Mouse (Mus musculus): ENCODE results near the gene Camk1. TPM values are rescaled to one million over a fixed set of nuclear protein-coding genes. Genes with fewer than 3 reads are reported as not detected.

The Camk1 gene
- polyA plus RNA-seq, 1 experiment from 2014 or later: 94.8 TPM

DNA sequence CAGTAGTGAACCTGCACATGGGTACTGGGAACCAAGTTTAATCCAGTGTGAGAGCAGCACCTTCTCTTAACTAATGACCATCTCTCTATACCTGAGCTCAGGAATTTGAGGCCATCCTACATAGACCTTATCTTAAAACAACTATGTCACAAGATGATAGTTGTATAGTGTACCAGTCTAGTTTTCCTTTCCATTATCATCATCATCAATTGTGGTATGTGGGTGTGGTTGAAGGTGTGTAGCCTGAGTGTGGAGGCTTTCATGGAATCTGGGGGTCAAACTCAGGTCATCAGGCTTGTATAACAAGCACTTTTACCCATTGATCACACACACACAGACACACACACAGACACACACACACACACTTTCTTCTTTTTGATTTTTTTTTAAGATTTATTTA is 6.8 kb upstream of the Camk1 start:
- Histone ChIP-seq H3K4me3 (ENCODE audit: low read depth, low read length) (no peak overlapping the region), H3K27ac (ENCODE audit: low read depth) (no peak overlapping the region), H3K4me2 (ENCODE audit: low read length) (no peak overlapping the region), H3K9ac (ENCODE audit: low read length) (no peak overlapping the region), H3K9me3 (ENCODE audit: control insufficient read depth, low read length) (no peaks in the 10 kb centered on the region), H3K27me3 (replicated peaks; ENCODE audit: control insufficient read depth, insufficient read depth, low read length) (no peaks in the 10 kb centered on the region), H3K36me3 (ENCODE audit: control insufficient read depth, insufficient read depth, low read length) (no peaks in the 10 kb centered on the region), H3K4me1 (replicated peaks; ENCODE audit: control insufficient read depth, insufficient read depth, low read length) (peaks cover 5% of the 10 kb centered on the region; the same call in 1 of the 2 replicates)
- DNase-seq (ENCODE audit: low spot score) (no peak), ATAC-seq (replicated peaks; ENCODE audit: low FRiP score, low TSS enrichment, low read depth) (no peak)

DNA sequence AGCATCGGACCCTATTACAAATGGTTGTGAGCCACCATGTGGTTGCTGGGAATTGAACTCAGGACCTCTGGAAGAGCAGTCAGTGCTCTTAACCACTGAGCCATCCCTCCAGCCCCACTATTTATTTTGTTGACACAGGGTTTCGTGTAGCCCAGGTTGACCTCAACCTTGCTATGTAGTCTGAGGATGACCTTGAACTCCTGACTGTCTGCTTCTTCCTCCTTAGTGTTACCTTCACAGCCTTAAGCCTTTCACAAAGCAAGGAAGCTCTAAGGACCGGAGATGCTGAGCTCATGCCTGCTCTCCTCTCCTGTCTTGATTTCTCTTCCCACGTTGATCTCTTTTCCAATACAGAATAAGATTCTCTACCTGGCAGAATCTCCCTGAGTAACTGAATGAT is 3.1 kb upstream of the Camk1 start:
- H3K9ac ChIP-seq (ENCODE audit: low read length): no peak overlapping the region
- H3K9me3 ChIP-seq (ENCODE audit: control insufficient read depth, low read length): no peaks in the 10 kb centered on the region
- H3K4me1 ChIP-seq (replicated peaks; ENCODE audit: control insufficient read depth, insufficient read depth, low read length): peaks cover 15% of the 10 kb centered on the region
- ATAC-seq (replicated peaks; ENCODE audit: low FRiP score, low TSS enrichment, low read depth) (no peak), DNase-seq (ENCODE audit: low spot score) (no peak)
- H3K4me2 ChIP-seq (ENCODE audit: low read length): no peak overlapping the region
- no peak overlapping the region for H3K4me3 ChIP-seq (ENCODE audit: low read depth, low read length)
- no peaks in the 10 kb centered on the region for H3K36me3 ChIP-seq (ENCODE audit: control insufficient read depth, insufficient read depth, low read length)
- H3K27me3 ChIP-seq (replicated peaks; ENCODE audit: control insufficient read depth, insufficient read depth, low read length): no peaks in the 10 kb centered on the region
- WGBS: 75% methylated on average over 4 of the region's 4 CpGs
- no peak overlapping the region for H3K27ac ChIP-seq (ENCODE audit: low read depth)

DNA sequence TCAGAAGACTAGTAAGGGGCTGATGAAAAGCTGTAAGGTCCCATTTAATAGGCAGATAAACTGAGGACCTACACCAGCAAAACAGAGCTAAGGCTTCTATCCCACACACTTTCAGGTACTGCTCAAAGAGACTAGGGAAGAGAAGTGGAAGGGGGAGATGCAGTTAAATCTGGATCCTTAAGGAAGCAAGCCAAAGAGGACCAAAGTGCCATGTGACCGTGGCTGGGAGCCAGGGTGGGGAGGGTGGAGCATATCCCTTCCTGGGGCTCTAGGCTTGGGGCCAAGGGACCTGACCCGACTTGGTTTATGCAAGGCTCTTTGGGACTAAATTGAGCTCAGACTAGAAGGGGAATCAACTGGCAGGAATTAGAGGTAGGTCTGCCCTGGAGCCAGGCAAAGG is 537 bp upstream of the Camk1 start:
- H3K4me3 ChIP-seq (ENCODE audit: low read depth, low read length): peak overlapping the region; percentile 61; the same call in 1 of the 2 replicates
- ATAC-seq (replicated peaks; ENCODE audit: low FRiP score, low TSS enrichment, low read depth) (no peak), DNase-seq (ENCODE audit: low spot score) (no peak)
- WGBS: 38% methylated on average over 2 of the region's 2 CpGs
- H3K4me1 ChIP-seq (replicated peaks; ENCODE audit: control insufficient read depth, insufficient read depth, low read length): peaks cover 15% of the 10 kb centered on the region; the same call in 1 of the 2 replicates
- peaks cover 11% of the 10 kb centered on the region for H3K36me3 ChIP-seq (ENCODE audit: control insufficient read depth, insufficient read depth, low read length)
- H3K9me3 ChIP-seq (ENCODE audit: control insufficient read depth, low read length): no peaks in the 10 kb centered on the region
- H3K27me3 ChIP-seq (replicated peaks; ENCODE audit: control insufficient read depth, insufficient read depth, low read length): no peaks in the 10 kb centered on the region
- no peak overlapping the region for H3K9ac ChIP-seq (ENCODE audit: low read length)
- peak overlapping the region; percentile 71; the same call in 1 of the 2 replicates for H3K4me2 ChIP-seq (ENCODE audit: low read length)
- H3K27ac ChIP-seq (ENCODE audit: low read depth): no peak overlapping the region

DNA sequence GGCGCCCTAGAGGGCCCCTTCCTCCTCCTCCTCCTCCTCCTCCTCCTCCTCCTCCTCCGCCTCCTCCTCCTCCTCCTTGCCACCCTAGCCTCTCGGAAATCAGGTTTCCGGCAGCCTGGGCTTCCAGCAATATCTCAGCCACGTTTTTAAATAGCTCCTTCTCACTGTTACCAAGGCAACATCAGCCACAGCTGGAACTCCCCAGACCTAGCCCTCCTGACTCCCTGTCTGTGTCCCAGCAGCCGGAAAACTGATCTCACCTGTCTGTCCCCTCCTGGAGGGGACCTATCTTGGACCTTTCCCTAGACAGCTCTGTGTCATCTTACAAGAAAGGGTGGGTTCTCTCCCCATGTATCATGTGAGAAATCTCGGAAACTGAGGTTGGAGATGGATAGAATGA is 1.5 kb downstream of the Camk1 start:
- Histone ChIP-seq H3K9ac (ENCODE audit: low read length) (no peak overlapping the region), H3K4me2 (ENCODE audit: low read length) (peak overlapping the region; percentile 71), H3K4me3 (ENCODE audit: low read depth, low read length) (peak overlapping the region; percentile 12; the same call in 1 of the 2 replicates), H3K9me3 (ENCODE audit: control insufficient read depth, low read length) (no peaks in the 10 kb centered on the region), H3K27ac (ENCODE audit: low read depth) (no peak overlapping the region), H3K36me3 (ENCODE audit: control insufficient read depth, insufficient read depth, low read length) (peaks cover 31% of the 10 kb centered on the region), H3K27me3 (replicated peaks; ENCODE audit: control insufficient read depth, insufficient read depth, low read length) (no peaks in the 10 kb centered on the region), H3K4me1 (replicated peaks; ENCODE audit: control insufficient read depth, insufficient read depth, low read length) (peaks cover 15% of the 10 kb centered on the region; the same call in 1 of the 2 replicates)
- WGBS: 30% methylated on average over 4 of the region's 7 CpGs
- ATAC-seq (replicated peaks; ENCODE audit: low FRiP score, low TSS enrichment, low read depth) (no peak), DNase-seq (ENCODE audit: low spot score) (no peak)

DNA sequence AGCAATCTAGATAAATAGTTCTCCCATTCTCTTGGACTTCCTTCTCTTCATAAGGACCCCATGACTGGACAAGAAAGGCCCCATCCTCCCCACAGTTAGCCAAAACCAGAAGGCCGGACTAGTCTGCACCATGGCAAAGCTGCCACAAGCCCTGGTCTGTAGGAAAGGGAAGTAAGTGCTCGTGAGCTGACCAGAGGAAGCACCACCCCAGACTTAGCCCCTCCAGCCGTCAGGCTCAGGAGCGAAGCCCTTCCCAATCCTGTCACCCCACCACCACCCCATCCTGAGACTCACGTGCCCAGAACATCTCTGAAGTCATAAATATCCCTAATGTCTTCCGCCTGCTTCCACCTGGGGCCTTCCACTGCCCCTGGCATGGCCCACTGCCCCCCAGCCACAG is 2.2 kb downstream of the Camk1 start:
- no peak overlapping the region for H3K9ac ChIP-seq (ENCODE audit: low read length)
- 78% methylated on average over 6 of the region's 6 CpGs for WGBS
- H3K4me3 ChIP-seq (ENCODE audit: low read depth, low read length): no peak overlapping the region
- H3K4me1 ChIP-seq (replicated peaks; ENCODE audit: control insufficient read depth, insufficient read depth, low read length): peaks cover 15% of the 10 kb centered on the region; the same call in 1 of the 2 replicates
- no peaks in the 10 kb centered on the region for H3K9me3 ChIP-seq (ENCODE audit: control insufficient read depth, low read length)
- no peak for ATAC-seq (replicated peaks; ENCODE audit: low FRiP score, low TSS enrichment, low read depth)
- H3K27me3 ChIP-seq (replicated peaks; ENCODE audit: control insufficient read depth, insufficient read depth, low read length): no peaks in the 10 kb centered on the region
- H3K4me2 ChIP-seq (ENCODE audit: low read length): peak overlapping the region; percentile 18
- no peak overlapping the region for H3K27ac ChIP-seq (ENCODE audit: low read depth)
- H3K36me3 ChIP-seq (ENCODE audit: control insufficient read depth, insufficient read depth, low read length): peaks cover 36% of the 10 kb centered on the region
- DNase-seq (ENCODE audit: low spot score): no peak

DNA sequence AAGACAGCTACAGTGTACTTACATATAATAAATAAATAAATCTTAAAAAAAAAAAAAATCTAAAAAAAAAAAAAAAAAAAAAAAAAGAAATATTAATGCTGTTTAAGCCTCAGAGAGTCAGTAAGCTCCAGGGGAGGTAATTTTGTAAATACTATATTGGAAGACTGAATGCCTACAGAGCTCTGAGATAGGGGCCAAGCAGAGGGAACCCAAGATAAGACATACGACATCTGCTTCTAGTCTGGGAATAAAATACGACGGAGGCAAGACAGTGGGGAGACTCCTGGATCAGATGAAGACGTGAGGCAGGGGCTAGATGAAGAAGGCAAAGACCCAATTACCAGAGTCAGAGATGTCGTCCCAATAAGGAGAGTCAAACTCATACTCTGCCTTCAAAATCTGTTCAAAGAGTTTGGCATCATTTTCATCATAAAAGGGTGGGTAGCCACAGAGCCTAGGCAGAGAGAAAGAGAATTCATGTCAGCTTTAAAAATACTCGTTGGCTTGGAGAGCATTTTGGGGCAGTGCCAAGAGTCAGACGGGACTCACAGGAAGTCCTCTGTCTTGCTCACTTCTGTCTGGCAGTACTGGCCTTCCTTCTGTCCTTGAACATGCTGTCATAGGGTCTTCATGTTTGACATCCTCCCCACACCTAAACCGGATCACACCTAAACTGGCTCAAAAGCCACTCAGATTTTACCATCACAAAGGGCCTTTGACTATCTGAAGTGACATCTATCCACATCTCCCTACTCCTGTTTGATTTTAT is 6.7 kb downstream of the Camk1 start:
- H3K4me2 ChIP-seq (ENCODE audit: low read length): no peak overlapping the region
- no peak overlapping the region for H3K4me3 ChIP-seq (ENCODE audit: low read depth, low read length)
- ATAC-seq (replicated peaks; ENCODE audit: low FRiP score, low TSS enrichment, low read depth) (no peak), DNase-seq (ENCODE audit: low spot score) (no peak)
- 63% methylated on average over 8 of the region's 8 CpGs for WGBS
- no peaks in the 10 kb centered on the region for H3K9me3 ChIP-seq (ENCODE audit: control insufficient read depth, low read length)
- no peaks in the 10 kb centered on the region for H3K27me3 ChIP-seq (replicated peaks; ENCODE audit: control insufficient read depth, insufficient read depth, low read length)
- H3K4me1 ChIP-seq (replicated peaks; ENCODE audit: control insufficient read depth, insufficient read depth, low read length): peaks cover 5% of the 10 kb centered on the region; the same call in 1 of the 2 replicates
- no peak overlapping the region for H3K9ac ChIP-seq (ENCODE audit: low read length)
- H3K27ac ChIP-seq (ENCODE audit: low read depth): no peak overlapping the region
- H3K36me3 ChIP-seq (ENCODE audit: control insufficient read depth, insufficient read depth, low read length): peaks cover 68% of the 10 kb centered on the region

DNA sequence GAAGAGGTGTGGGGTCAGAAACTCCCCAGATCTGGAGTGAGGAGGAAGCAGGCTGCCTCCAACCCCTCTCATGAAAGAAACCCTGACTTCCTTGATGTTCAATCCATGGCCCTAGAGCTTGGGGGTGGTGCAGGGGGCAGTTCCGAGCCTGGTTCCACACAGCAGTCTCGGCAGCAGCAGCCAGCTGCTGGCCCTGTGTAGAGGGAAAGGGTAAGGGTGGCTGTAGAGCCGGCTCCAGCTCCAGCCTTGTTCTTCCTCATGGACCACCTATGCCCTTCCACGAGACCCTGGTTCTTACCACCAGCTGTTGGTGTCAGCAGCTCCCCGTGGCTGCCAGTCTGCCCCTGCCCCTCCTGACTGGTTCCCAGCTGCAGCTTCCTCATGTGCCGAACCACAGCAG is 9.6 kb downstream of the Camk1 start:
- Histone ChIP-seq H3K4me2 (ENCODE audit: low read length) (no peak overlapping the region), H3K4me3 (ENCODE audit: low read depth, low read length) (no peak overlapping the region), H3K4me1 (replicated peaks; ENCODE audit: control insufficient read depth, insufficient read depth, low read length) (no peaks in the 10 kb centered on the region), H3K9me3 (ENCODE audit: control insufficient read depth, low read length) (no peaks in the 10 kb centered on the region), H3K36me3 (ENCODE audit: control insufficient read depth, insufficient read depth, low read length) (peaks cover 64% of the 10 kb centered on the region), H3K27me3 (replicated peaks; ENCODE audit: control insufficient read depth, insufficient read depth, low read length) (no peaks in the 10 kb centered on the region), H3K9ac (ENCODE audit: low read length) (no peak overlapping the region), H3K27ac (ENCODE audit: low read depth) (no peak overlapping the region)
- DNase-seq (ENCODE audit: low spot score): no peak
- WGBS: 73% methylated on average over 6 of the region's 6 CpGs
- ATAC-seq (replicated peaks; ENCODE audit: low FRiP score, low TSS enrichment, low read depth): no peak

DNA sequence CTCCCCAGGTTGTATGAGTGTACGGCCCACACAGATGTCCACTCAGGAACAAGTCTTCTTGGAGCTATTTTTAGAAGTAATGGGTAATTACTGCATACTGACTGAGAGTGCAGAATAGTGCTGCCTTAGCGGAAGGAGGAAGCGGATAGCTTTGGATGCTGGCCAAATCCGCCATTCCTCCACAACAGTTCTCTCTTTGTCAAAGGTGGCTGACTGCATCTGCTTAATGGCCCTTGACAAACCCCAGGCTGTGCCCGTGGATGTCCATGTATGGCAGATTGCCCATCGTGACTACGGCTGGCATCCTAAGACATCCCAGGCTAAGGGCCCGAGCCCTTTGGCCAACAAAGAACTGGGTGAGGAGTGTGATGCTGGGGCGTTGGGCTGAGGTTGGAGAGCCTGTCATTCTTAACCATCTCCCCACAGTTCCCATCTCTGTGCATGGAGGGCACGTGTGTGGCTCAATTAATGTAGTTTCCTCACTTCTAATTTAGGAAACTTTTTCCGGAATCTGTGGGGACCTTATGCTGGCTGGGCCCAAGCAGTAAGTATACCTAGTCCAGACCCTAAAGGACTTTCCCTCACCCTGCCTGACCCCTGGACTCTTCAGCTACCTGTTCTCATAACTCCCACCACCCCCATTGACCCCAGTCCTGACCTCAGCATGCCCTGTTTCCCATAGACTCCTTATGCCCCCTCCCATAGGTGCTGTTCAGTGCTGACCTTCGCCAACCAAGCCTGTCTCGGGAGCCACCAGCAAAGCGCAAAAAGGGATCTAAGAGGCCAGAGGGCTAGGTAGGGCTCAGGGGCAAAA is 10.4 kb downstream of the Camk1 start:
- H3K36me3 ChIP-seq (ENCODE audit: control insufficient read depth, insufficient read depth, low read length): peaks cover 55% of the 10 kb centered on the region
- H3K4me3 ChIP-seq (ENCODE audit: low read depth, low read length): no peak overlapping the region
- H3K27ac ChIP-seq (ENCODE audit: low read depth): peak overlapping the region; percentile 19; the same call in 1 of the 2 replicates
- H3K4me1 ChIP-seq (replicated peaks; ENCODE audit: control insufficient read depth, insufficient read depth, low read length): no peaks in the 10 kb centered on the region
- WGBS: 66% methylated on average over 14 of the region's 14 CpGs
- peak; percentile 68 for ATAC-seq (replicated peaks; ENCODE audit: low FRiP score, low TSS enrichment, low read depth)
- H3K4me2 ChIP-seq (ENCODE audit: low read length): no peak overlapping the region
- H3K9ac ChIP-seq (ENCODE audit: low read length): no peak overlapping the region
- no peaks in the 10 kb centered on the region for H3K9me3 ChIP-seq (ENCODE audit: control insufficient read depth, low read length)
- H3K27me3 ChIP-seq (replicated peaks; ENCODE audit: control insufficient read depth, insufficient read depth, low read length): no peaks in the 10 kb centered on the region
- DNase-seq (ENCODE audit: low spot score): peak; percentile 72

All from intestine, embryonic 14.5 days (tissue).